Mouse (Mus musculus): ENCODE data around the gene Lats2. TPM values are rescaled to one million over a fixed set of nuclear protein-coding genes. Genes with fewer than 3 reads are reported as not detected.
"Not testable (repeated sequence)": the region's sequence is repeated elsewhere in the genome, so short reads cannot be mapped to it uniquely, and the experiment has no call there.

Lats2 gene
- polyA plus RNA-seq, 1 experiment from 2014 or later = 18.6 TPM

DNA sequence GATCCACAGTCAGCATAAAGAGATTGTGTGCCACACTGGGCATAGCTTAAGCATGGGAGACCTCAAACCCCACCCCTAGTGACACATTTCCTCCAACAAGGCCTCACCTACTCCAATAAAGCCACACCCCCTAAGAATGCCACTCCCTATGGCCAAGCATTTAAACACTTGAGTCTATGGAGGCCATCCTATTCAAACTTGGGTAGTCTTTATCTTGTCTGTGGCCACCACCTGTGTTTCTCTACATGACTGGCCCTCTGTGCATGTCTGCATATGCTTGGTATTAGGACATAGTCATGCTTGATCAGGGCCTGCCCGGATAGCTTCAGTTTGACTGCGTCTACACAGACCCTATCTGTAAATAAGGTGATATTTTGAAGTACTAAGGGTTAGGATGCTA is 2.5 kb downstream of the Lats2 start:
- no peaks in the 10 kb centered on the region for H3K9me3 ChIP-seq
- H3K27ac ChIP-seq (replicated peaks) = no peak overlapping the region
- DNase-seq (ENCODE audit: low spot score) = no peak
- H3K4me1 ChIP-seq = peaks cover 12% of the 10 kb centered on the region
- WGBS = 87% methylated on average over 2 of the region's 2 CpGs
- H3K4me3 ChIP-seq = no peak overlapping the region
- no peaks in the 10 kb centered on the region for H3K27me3 ChIP-seq (replicated peaks; ENCODE audit: low read depth, poor library complexity, severe bottlenecking)
- H3K36me3 ChIP-seq (replicated peaks) = no peaks in the 10 kb centered on the region

GRCm38 (mm10) chr14:57753351-57753992 is 4.7 kb downstream of the Lats2 start:
- H3K27ac ChIP-seq (replicated peaks) = peak overlapping the region; percentile 49; the same call in 1 of the 2 replicates
- DNase-seq (ENCODE audit: low spot score) = no peak

GRCm38 (mm10) chr14:57751006-57751405 is 7.2 kb downstream of the Lats2 start:
- not testable (repeated sequence) for DNase-seq (ENCODE audit: low spot score); H3K36me3 ChIP-seq (replicated peaks); H3K9me3 ChIP-seq; H3K4me3 ChIP-seq; H3K27ac ChIP-seq (replicated peaks)
- Histone ChIP-seq H3K27me3 (replicated peaks; ENCODE audit: low read depth, poor library complexity, severe bottlenecking) (peaks cover 10% of the 10 kb centered on the region; the same call in 1 of the 2 replicates), H3K4me1 (peaks cover 20% of the 10 kb centered on the region)

More at GRCm38 (mm10) chr14:57753351-57753992, 4.7 kb downstream of the Lats2 start:
- H3K27me3 ChIP-seq (replicated peaks; ENCODE audit: low read depth, poor library complexity, severe bottlenecking) = no peaks in the 10 kb centered on the region
- H3K4me1 ChIP-seq = peaks cover 9% of the 10 kb centered on the region
- no peak overlapping the region for H3K4me3 ChIP-seq
- 22% methylated on average over 9 of the region's 9 CpGs for WGBS
- H3K9me3 ChIP-seq = no peaks in the 10 kb centered on the region
- no peaks in the 10 kb centered on the region for H3K36me3 ChIP-seq (replicated peaks)

DNA sequence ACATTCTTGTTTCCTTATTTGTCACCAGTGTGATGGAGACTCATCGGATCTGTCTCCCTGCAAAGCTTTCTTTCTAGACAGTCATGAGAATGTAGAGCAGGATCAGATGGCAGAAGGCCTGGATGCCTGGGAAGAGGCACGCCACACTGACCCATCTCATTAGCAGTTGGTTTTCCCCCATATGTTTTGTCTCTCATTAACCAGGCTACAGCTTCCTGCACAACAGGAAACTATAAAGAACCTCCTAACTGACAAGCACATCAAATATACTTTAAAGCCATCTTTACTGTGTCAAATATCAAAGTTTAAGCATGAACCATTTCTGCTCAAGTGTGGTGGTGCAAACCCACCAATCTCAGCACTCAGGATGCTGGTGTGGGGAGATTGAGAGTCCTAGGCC is 8.7 kb downstream of the Lats2 start:
- peaks cover 10% of the 10 kb centered on the region; the same call in 1 of the 2 replicates for H3K27me3 ChIP-seq (replicated peaks; ENCODE audit: low read depth, poor library complexity, severe bottlenecking)
- WGBS = 69% methylated on average over 2 of the region's 2 CpGs
- no peak for DNase-seq (ENCODE audit: low spot score)
- no peaks in the 10 kb centered on the region for H3K9me3 ChIP-seq
- no peak overlapping the region for H3K27ac ChIP-seq (replicated peaks)
- H3K4me3 ChIP-seq = no peak overlapping the region
- H3K36me3 ChIP-seq (replicated peaks) = no peaks in the 10 kb centered on the region
- peaks cover 24% of the 10 kb centered on the region for H3K4me1 ChIP-seq

DNA sequence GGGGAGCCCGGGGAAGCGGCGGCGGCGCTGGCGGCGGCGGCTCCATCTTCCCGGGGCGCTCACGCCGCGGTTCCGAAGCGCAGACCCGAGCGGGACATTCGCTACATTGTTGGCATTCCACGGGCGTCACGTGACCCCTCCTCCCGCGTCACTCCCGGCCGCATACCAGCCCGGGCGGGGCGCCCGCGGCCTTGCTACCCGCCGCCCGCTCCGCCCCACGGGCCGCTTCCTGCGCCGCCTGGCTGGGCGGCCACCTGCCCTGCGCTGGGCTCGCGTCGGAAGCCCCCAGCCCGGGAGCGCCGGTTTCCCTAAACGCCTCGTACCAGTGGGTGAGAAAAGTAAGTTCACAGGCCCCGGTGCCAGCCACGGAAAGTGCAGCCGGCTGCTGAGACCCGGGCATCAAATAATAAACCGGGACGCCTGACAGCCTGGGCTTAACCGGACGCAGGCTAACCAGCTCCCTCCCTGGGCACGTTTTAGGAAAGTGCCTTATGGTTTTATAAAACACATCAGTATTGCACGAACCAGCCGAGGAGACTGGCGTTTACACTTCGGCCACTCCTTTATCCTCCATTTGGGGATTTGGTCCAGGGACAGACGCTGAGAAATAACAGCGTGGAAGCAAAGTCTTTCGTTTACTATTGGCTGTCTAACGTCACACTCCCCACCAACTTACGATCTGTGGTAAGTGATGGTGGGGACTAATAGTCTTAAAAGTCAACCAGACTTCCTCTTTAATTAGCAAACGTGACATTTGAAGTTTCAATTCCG is 12.0 kb downstream of the Lats2 start, which contains the start of gene Gm49361:
Gm49361 (minus strand) TSS at position 103 of the 771 bp plus-strand sequence.
- under 1% methylated on average over 68 of the region's 68 CpGs for WGBS
- peak within 1 kb of the TSS; percentile 98 for H3K4me3 ChIP-seq

GRCm38 (mm10) chr14:57745291-57745969 is 12.8 kb downstream of the Lats2 start:
- WGBS = under 1% methylated on average over 100 of the region's 103 CpGs
- peak overlapping the region; percentile 98 for H3K27ac ChIP-seq (replicated peaks)
- peaks cover 10% of the 10 kb centered on the region; the same call in 1 of the 2 replicates for H3K27me3 ChIP-seq (replicated peaks; ENCODE audit: low read depth, poor library complexity, severe bottlenecking)
- H3K36me3 ChIP-seq (replicated peaks) = no peaks in the 10 kb centered on the region
- no peaks in the 10 kb centered on the region for H3K9me3 ChIP-seq
- peaks cover 44% of the 10 kb centered on the region for H3K4me1 ChIP-seq
- H3K4me3 ChIP-seq = peak overlapping the region; percentile 98
- DNase-seq (ENCODE audit: low spot score) = peak; percentile 67

More for the DNA sequence above, 12.0 kb downstream of the Lats2 start, which contains the start of gene Gm49361:
- Histone ChIP-seq H3K36me3 (replicated peaks) (no peaks in the 10 kb centered on the region), H3K27me3 (replicated peaks; ENCODE audit: low read depth, poor library complexity, severe bottlenecking) (peaks cover 10% of the 10 kb centered on the region; the same call in 1 of the 2 replicates), H3K4me1 (peaks cover 37% of the 10 kb centered on the region), H3K27ac (replicated peaks) (peak within 1 kb of the TSS; percentile 98), H3K9me3 (no peaks in the 10 kb centered on the region)
- DNase-seq (ENCODE audit: low spot score) = peak; percentile 91

DNA sequence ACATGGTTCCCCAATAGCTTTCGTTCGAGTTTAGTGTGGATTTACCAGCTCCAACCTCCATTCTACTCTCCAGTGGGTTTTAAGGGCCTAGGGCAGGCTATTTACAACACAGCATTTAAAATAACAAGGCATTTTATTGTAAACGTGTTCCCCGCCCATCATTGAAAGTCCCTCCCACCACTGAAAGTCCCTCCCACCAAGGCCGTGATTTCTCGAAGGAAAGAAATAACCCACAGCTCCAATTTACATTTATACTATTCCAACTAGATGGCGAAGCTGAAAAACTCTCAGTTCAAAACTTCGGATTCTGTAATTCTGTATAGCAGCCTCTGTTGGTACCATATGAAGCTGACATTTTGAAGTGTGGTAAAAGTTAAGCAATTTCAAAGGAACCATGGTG is 13.6 kb downstream of the Lats2 start:
- H3K27ac ChIP-seq (replicated peaks) = no peak overlapping the region
- DNase-seq (ENCODE audit: low spot score) = no peak
- H3K4me1 ChIP-seq = peaks cover 44% of the 10 kb centered on the region
- WGBS = 1% methylated on average over 8 of the region's 8 CpGs
- peaks cover 10% of the 10 kb centered on the region; the same call in 1 of the 2 replicates for H3K27me3 ChIP-seq (replicated peaks; ENCODE audit: low read depth, poor library complexity, severe bottlenecking)
- no peaks in the 10 kb centered on the region for H3K9me3 ChIP-seq
- H3K36me3 ChIP-seq (replicated peaks) = no peaks in the 10 kb centered on the region
- peak overlapping the region; percentile 98 for H3K4me3 ChIP-seq

GRCm38 (mm10) chr14:57740651-57741050 is 17.5 kb downstream of the Lats2 start:
- peaks cover 47% of the 10 kb centered on the region for H3K4me1 ChIP-seq
- H3K27me3 ChIP-seq (replicated peaks; ENCODE audit: low read depth, poor library complexity, severe bottlenecking) = no peaks in the 10 kb centered on the region
- WGBS = 64% methylated on average over 8 of the region's 8 CpGs

DNA sequence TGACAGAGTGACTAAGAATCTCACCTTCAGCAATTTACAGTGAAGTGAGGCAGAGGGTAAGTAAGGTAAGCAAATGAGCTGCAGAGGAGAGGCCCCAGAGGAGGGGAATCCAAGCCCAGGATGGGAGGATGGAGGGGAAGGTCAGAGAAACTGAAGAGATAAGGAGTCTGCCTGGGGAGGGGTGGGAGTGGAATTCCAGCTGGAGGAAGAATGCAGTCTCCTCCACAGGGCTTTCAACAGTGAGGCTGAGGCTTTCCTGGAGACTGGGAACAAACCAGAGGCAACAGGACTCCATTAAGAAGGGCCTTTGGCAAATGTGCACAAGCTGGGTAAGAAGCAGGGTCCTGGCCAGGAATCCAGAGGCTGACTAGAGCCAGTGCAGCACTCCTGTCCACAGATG is 21.1 kb downstream of the Lats2 start:
- Histone ChIP-seq H3K4me1 (peaks cover 44% of the 10 kb centered on the region), H3K27ac (replicated peaks) (no peak overlapping the region), H3K9me3 (no peaks in the 10 kb centered on the region), H3K4me3 (no peak overlapping the region), H3K36me3 (replicated peaks) (peaks cover 31% of the 10 kb centered on the region), H3K27me3 (replicated peaks; ENCODE audit: low read depth, poor library complexity, severe bottlenecking) (no peaks in the 10 kb centered on the region)
- DNase-seq (ENCODE audit: low spot score) = no peak

More at GRCm38 (mm10) chr14:57740651-57741050, 17.5 kb downstream of the Lats2 start:
- no peak overlapping the region for H3K27ac ChIP-seq (replicated peaks)
- peaks cover 16% of the 10 kb centered on the region for H3K36me3 ChIP-seq (replicated peaks)
- no peaks in the 10 kb centered on the region for H3K9me3 ChIP-seq
- no peak overlapping the region for H3K4me3 ChIP-seq
- DNase-seq (ENCODE audit: low spot score) = no peak

DNA sequence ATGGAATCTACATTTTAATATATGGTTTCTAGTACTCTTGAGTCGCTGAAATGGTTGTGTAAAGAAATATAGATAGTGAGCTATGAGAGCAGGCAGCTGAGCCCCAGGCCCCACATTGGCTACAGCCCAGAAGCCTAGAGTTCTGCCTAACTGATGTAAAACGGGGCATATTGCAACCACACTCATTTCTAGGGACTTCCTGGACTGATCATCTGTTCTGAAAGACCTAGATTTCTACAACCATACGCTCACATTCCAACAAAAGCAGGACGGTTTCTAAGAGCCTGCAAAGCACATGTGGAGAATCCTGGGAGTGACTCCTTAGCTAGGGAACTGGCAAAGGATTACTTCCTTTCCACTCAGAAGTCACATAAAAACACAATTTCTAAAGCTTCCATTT is 22.0 kb downstream of the Lats2 start:
- Histone ChIP-seq H3K36me3 (replicated peaks) (peaks cover 40% of the 10 kb centered on the region), H3K9me3 (no peaks in the 10 kb centered on the region), H3K4me1 (peaks cover 44% of the 10 kb centered on the region), H3K4me3 (no peak overlapping the region), H3K27ac (replicated peaks) (no peak overlapping the region), H3K27me3 (replicated peaks; ENCODE audit: low read depth, poor library complexity, severe bottlenecking) (no peaks in the 10 kb centered on the region)
- WGBS = 79% methylated on average over 4 of the region's 4 CpGs
- DNase-seq (ENCODE audit: low spot score) = no peak

DNA sequence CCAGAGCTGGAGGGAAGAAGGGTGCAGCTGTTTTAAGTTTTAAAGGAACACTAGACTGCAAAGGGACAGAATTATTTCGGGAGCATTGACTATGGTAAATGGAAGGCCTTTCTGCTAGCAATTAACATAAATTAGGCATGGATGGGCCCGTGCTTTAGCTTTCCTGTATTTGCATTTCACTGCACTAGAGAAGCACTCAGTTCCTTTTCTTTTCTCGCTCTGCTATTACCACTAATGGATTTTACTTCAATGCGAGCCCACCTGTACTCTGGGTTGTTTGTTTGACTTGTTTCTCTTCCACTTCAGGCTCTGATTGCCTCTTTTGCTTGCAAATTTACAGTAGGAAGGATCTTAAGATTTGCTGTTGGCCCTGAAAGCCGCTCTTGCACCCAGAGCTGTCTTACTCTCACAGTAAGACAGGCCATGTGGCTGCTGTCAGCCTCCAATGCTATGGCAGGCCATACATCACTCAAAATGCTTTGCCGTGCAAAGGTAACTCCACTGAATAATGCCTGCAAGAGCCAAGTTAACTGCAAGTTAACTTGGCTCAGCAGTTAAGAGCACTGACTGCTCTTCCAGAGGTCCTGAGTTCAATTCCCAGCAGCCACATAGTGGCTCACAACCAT is 25.4 kb downstream of the Lats2 start:
- WGBS = 49% methylated on average over 6 of the region's 6 CpGs
- Histone ChIP-seq H3K9me3 (no peaks in the 10 kb centered on the region), H3K4me1 (peaks cover 48% of the 10 kb centered on the region), H3K36me3 (replicated peaks) (peaks cover 53% of the 10 kb centered on the region), H3K27ac (replicated peaks) (no peak overlapping the region), H3K4me3 (no peak overlapping the region), H3K27me3 (replicated peaks; ENCODE audit: low read depth, poor library complexity, severe bottlenecking) (no peaks in the 10 kb centered on the region)
- no peak for DNase-seq (ENCODE audit: low spot score)

DNA sequence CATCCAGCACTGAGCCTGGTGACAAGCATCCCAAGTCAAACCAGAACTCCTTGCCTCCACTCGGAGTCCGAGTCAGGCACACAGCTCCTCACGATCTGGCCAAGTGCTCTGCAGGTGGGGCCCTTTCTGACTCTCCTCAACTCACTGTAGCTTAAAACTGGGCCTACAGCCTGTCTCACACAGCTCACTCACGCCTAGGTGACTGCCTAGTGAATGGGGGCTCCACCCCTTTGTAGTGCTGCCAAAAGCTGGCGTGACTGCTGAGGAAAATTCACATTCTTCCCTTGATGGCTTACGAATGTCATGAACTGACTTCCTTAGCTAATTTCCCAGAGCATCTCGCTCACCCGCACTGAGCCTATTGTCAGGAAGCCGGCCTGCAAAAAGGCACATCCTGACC is 27.7 kb downstream of the Lats2 start:
- no peaks in the 10 kb centered on the region for H3K27me3 ChIP-seq (replicated peaks; ENCODE audit: low read depth, poor library complexity, severe bottlenecking)
- WGBS = 63% methylated on average over 9 of the region's 9 CpGs
- H3K9me3 ChIP-seq = no peaks in the 10 kb centered on the region
- peaks cover 67% of the 10 kb centered on the region for H3K36me3 ChIP-seq (replicated peaks)
- no peak overlapping the region for H3K4me3 ChIP-seq
- H3K27ac ChIP-seq (replicated peaks) = no peak overlapping the region; the same call in 1 of the 2 replicates
- no peak for DNase-seq (ENCODE audit: low spot score)
- H3K4me1 ChIP-seq = peaks cover 34% of the 10 kb centered on the region
